Mouse (Mus musculus): ENCODE data around the gene Sipa1l3. TPM values are rescaled to one million over a fixed set of nuclear protein-coding genes. Genes with fewer than 3 reads are reported as not detected.

Gene Sipa1l3
- polyA plus RNA-seq, 1 experiment: 63.3 TPM

DNA sequence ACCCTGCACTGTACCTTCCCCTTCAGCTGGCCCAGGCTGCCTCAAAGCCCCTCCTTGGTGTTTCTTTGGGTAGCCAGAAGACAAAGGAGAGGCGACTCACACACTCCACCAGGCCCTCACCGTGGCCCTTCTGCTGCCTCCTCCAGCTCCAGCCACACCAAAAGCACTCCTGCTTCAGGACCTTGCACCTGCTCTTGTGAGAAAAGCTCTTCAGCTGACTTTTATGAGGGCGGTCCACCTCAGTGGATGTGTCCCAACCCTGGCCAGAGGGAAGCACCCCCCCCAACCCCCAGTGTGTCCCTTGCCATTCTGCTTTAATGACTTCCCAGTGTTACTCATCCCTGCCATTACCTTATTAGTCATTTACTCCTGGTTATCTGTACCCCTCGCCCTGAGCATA lies 22.6 kb downstream of the Sipa1l3 start:
- Histone ChIP-seq H3K4me3 (replicated peaks; ENCODE audit: insufficient read depth, low read depth, low read length) (no peak overlapping the region), H3K4me1 (ENCODE audit: control insufficient read depth, insufficient read depth, low read length) (peaks cover 33% of the 10 kb centered on the region), H3K27ac (ENCODE audit: insufficient read depth, low read length) (no peak overlapping the region), H3K27me3 (ENCODE audit: control insufficient read depth, insufficient read depth, low read length) (no peaks in the 10 kb centered on the region)
- TF ChIP-seq CTCF (IDR thresholded peaks at IDR 0.05; ENCODE audit: borderline replicate concordance, insufficient read depth, low read depth, low read length) (no peak), POLR2A (IDR thresholded peaks at IDR 0.05; ENCODE audit: borderline replicate concordance, insufficient read depth, low read length) (no peak)
- 75% methylated on average over 4 of the region's 4 CpGs for WGBS
- no peak for DNase-seq

DNA sequence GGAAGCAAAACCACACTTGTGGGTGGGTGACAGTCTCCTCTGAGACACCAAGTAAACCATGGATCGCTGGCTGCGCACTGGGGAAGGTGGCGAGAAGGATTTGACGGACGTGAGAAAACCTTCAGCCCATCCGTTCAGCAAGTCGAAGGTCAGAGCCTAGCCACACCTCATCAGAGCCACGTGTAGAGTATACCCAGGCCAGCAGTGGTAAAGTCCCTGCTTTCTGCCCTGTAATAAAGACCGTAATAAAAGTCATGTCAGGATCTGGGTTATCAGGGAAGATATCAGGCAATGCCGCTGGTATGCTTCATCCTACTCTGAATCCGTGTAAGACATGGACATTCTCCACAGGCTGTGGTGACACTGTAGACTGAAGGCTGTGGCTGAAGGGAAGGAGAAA lies 23.6 kb downstream of the Sipa1l3 start:
- 93% methylated on average over 11 of the region's 11 CpGs for WGBS
- Histone ChIP-seq H3K4me1 (ENCODE audit: control insufficient read depth, insufficient read depth, low read length) (peaks cover 27% of the 10 kb centered on the region), H3K27me3 (ENCODE audit: control insufficient read depth, insufficient read depth, low read length) (no peaks in the 10 kb centered on the region), H3K4me3 (replicated peaks; ENCODE audit: insufficient read depth, low read depth, low read length) (no peak overlapping the region), H3K27ac (ENCODE audit: insufficient read depth, low read length) (no peak overlapping the region)
- no peak for TF ChIP-seq POLR2A (IDR thresholded peaks at IDR 0.05; ENCODE audit: borderline replicate concordance, insufficient read depth, low read length)
- no peak for TF ChIP-seq CTCF (IDR thresholded peaks at IDR 0.05; ENCODE audit: borderline replicate concordance, insufficient read depth, low read depth, low read length)
- DNase-seq: no peak

- no peak for DNase-seq
- WGBS: 73% methylated on average over 5 of the region's 5 CpGs
Measured at GRCm38 (mm10) chr7:29494015-29494414, 24.4 kb downstream of the Sipa1l3 start.

DNA sequence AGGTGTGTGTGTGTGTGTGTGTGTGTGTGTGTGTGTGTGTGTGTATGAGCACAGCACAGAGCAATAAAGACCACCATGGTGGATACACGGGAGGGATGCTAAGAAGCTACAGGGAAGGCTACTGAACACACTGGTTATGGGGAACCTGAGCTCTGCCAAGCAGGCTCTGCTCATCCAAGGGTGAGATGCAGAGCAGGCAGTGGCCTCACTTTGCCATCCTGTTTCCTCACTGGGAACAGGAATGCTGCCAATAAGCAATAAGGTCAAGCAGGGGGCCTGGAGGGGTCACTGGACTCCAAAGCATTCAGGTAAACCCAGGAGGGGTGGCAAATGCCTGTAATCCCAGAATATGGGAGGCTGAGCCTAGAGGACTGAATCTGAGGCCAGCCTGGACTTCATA lies 25.4 kb downstream of the Sipa1l3 start:
- Histone ChIP-seq H3K4me1 (ENCODE audit: control insufficient read depth, insufficient read depth, low read length) (peaks cover 27% of the 10 kb centered on the region), H3K27ac (ENCODE audit: insufficient read depth, low read length) (0 out of 2 replicates have a peak overlapping the region, but pooled peaks have one; percentile 58), H3K27me3 (ENCODE audit: control insufficient read depth, insufficient read depth, low read length) (no peaks in the 10 kb centered on the region), H3K4me3 (replicated peaks; ENCODE audit: insufficient read depth, low read depth, low read length) (no peak overlapping the region)
- DNase-seq: no peak
- WGBS: 4% methylated on average over 1 of the region's 1 CpGs
- TF ChIP-seq POLR2A (IDR thresholded peaks at IDR 0.05; ENCODE audit: borderline replicate concordance, insufficient read depth, low read length): no peak
- no peak for TF ChIP-seq CTCF (IDR thresholded peaks at IDR 0.05; ENCODE audit: borderline replicate concordance, insufficient read depth, low read depth, low read length)

More at GRCm38 (mm10) chr7:29494015-29494414, 24.4 kb downstream of the Sipa1l3 start:
- TF ChIP-seq CTCF (IDR thresholded peaks at IDR 0.05; ENCODE audit: borderline replicate concordance, insufficient read depth, low read depth, low read length): no peak
- no peak overlapping the region for H3K4me3 ChIP-seq (replicated peaks; ENCODE audit: insufficient read depth, low read depth, low read length)
- no peak overlapping the region for H3K27ac ChIP-seq (ENCODE audit: insufficient read depth, low read length)
- H3K27me3 ChIP-seq (ENCODE audit: control insufficient read depth, insufficient read depth, low read length): no peaks in the 10 kb centered on the region
- peaks cover 27% of the 10 kb centered on the region for H3K4me1 ChIP-seq (ENCODE audit: control insufficient read depth, insufficient read depth, low read length)

GRCm38 (mm10) chr7:29491861-29492260 lies 26.6 kb downstream of the Sipa1l3 start:
- 72% methylated on average over 3 of the region's 3 CpGs for WGBS
- DNase-seq: no peak
- Histone ChIP-seq H3K4me3 (replicated peaks; ENCODE audit: insufficient read depth, low read depth, low read length) (no peak overlapping the region), H3K27me3 (ENCODE audit: control insufficient read depth, insufficient read depth, low read length) (no peaks in the 10 kb centered on the region), H3K27ac (ENCODE audit: insufficient read depth, low read length) (no peak overlapping the region), H3K4me1 (ENCODE audit: control insufficient read depth, insufficient read depth, low read length) (peaks cover 24% of the 10 kb centered on the region; the same call in 1 of the 2 replicates)
- no peak for TF ChIP-seq POLR2A (IDR thresholded peaks at IDR 0.05; ENCODE audit: borderline replicate concordance, insufficient read depth, low read length)
- TF ChIP-seq CTCF (IDR thresholded peaks at IDR 0.05; ENCODE audit: borderline replicate concordance, insufficient read depth, low read depth, low read length): no peak

- no peaks in the 10 kb centered on the region for H3K27me3 ChIP-seq (ENCODE audit: control insufficient read depth, insufficient read depth, low read length)
- no peak for DNase-seq
- no peak for TF ChIP-seq POLR2A (IDR thresholded peaks at IDR 0.05; ENCODE audit: borderline replicate concordance, insufficient read depth, low read length)
- TF ChIP-seq CTCF (IDR thresholded peaks at IDR 0.05; ENCODE audit: borderline replicate concordance, insufficient read depth, low read depth, low read length): no peak
- WGBS: 70% methylated on average over 3 of the region's 3 CpGs
- no peak overlapping the region for H3K4me3 ChIP-seq (replicated peaks; ENCODE audit: insufficient read depth, low read depth, low read length)
- no peak overlapping the region for H3K27ac ChIP-seq (ENCODE audit: insufficient read depth, low read length)
- peaks cover 21% of the 10 kb centered on the region; the same call in 1 of the 2 replicates for H3K4me1 ChIP-seq (ENCODE audit: control insufficient read depth, insufficient read depth, low read length)
Measured at GRCm38 (mm10) chr7:29491471-29491755, 27.0 kb downstream of the Sipa1l3 start.

GRCm38 (mm10) chr7:29490704-29491470 lies 27.6 kb downstream of the Sipa1l3 start:
- peak; percentile 53 to 73 for DNase-seq
- 41% methylated on average over 8 of the region's 8 CpGs for WGBS

GRCm38 (mm10) chr7:29489851-29490250 lies 28.6 kb downstream of the Sipa1l3 start:
- Histone ChIP-seq H3K4me3 (replicated peaks; ENCODE audit: insufficient read depth, low read depth, low read length) (no peak overlapping the region), H3K27me3 (ENCODE audit: control insufficient read depth, insufficient read depth, low read length) (no peaks in the 10 kb centered on the region), H3K4me1 (ENCODE audit: control insufficient read depth, insufficient read depth, low read length) (peaks cover 21% of the 10 kb centered on the region; the same call in 1 of the 2 replicates), H3K27ac (ENCODE audit: insufficient read depth, low read length) (no peak overlapping the region)
- no peak for TF ChIP-seq POLR2A (IDR thresholded peaks at IDR 0.05; ENCODE audit: borderline replicate concordance, insufficient read depth, low read length)
- TF ChIP-seq CTCF (IDR thresholded peaks at IDR 0.05; ENCODE audit: borderline replicate concordance, insufficient read depth, low read depth, low read length): no peak
- DNase-seq: no peak
- 63% methylated on average over 7 of the region's 7 CpGs for WGBS

More at GRCm38 (mm10) chr7:29490704-29491470, 27.6 kb downstream of the Sipa1l3 start:
- Histone ChIP-seq H3K4me1 (ENCODE audit: control insufficient read depth, insufficient read depth, low read length) (peaks cover 21% of the 10 kb centered on the region; the same call in 1 of the 2 replicates), H3K4me3 (replicated peaks; ENCODE audit: insufficient read depth, low read depth, low read length) (no peak overlapping the region), H3K27ac (ENCODE audit: insufficient read depth, low read length) (no peak overlapping the region), H3K27me3 (ENCODE audit: control insufficient read depth, insufficient read depth, low read length) (no peaks in the 10 kb centered on the region)
- TF ChIP-seq POLR2A (IDR thresholded peaks at IDR 0.05; ENCODE audit: borderline replicate concordance, insufficient read depth, low read length) (no peak), CTCF (IDR thresholded peaks at IDR 0.05; ENCODE audit: borderline replicate concordance, insufficient read depth, low read depth, low read length) (no peak)
